Mouse (Mus musculus) layer of hippocampus, adult 8-10 months (tissue): ENCODE data around the gene Dchs1. TPM values are rescaled to one million over a fixed set of nuclear protein-coding genes. Genes with fewer than 3 reads are reported as not detected.
A peak's percentile ranks its signal among the peaks of the same experiment; 100 is the strongest.
"Not testable (repeated sequence)": the region's sequence is repeated elsewhere in the genome, so short reads cannot be mapped to it uniquely, and the experiment has no call there.

Experiments
- DNase-seq, 2 experiments: peaks; one replicate each; pipeline ENCODE4 v3.0.0; 2022; ENCODE audit warnings: low spot score in 2 of 2
- total RNA-seq, 4 experiments: library from RNA; stranded (reverse); gene quantifications; 2 replicates each; pipeline ENCODE4 v1.2.4; 2022

Dchs1 gene
- total RNA-seq, 4 experiments from 2014 or later, result 11.6 to 13.1 (median 12.1) TPM

GRCm38 (mm10) chr7:105743246-105743925 lies 44.1 kb downstream of the Dchs1 start:
- DNase-seq, result not testable (repeated sequence)

- DNase-seq, result not testable (repeated sequence)
These were observed 44.8 kb downstream of the Dchs1 start for GRCm38 (mm10) chr7:105742539-105743215.

- DNase-seq, result no peak
These were observed 45.5 kb downstream of the Dchs1 start for GRCm38 (mm10) chr7:105741978-105742377.

GRCm38 (mm10) chr7:105740851-105741250 lies 46.6 kb downstream of the Dchs1 start:
- DNase-seq, result no peak

GRCm38 (mm10) chr7:105740089-105740795 lies 47.2 kb downstream of the Dchs1 start:
- DNase-seq, result no peak

- no peak for DNase-seq
These were observed 48.5 kb downstream of the Dchs1 start for GRCm38 (mm10) chr7:105738948-105739347.

- DNase-seq, result no peak
These were observed 49.2 kb downstream of the Dchs1 start for GRCm38 (mm10) chr7:105738286-105738685.

- no peak for DNase-seq
These were observed 49.8 kb downstream of the Dchs1 start for GRCm38 (mm10) chr7:105737648-105738047.

- no peak for DNase-seq
These were observed 50.4 kb downstream of the Dchs1 start, which contains the start of gene Rrp8 for GRCm38 (mm10) chr7:105736911-105737521. Rrp8 (minus strand) TSS chr7:105737385.

- DNase-seq, result peak; percentile 90 to 92
These were observed 51.1 kb downstream of the Dchs1 start, which contains the start of gene Ilk for GRCm38 (mm10) chr7:105736264-105736901. Ilk (plus strand) TSS chr7:105736592.

- not testable (repeated sequence) for DNase-seq
These were observed 52.0 kb downstream of the Dchs1 start for GRCm38 (mm10) chr7:105735464-105735863.

- no peak for DNase-seq
These were observed 52.6 kb downstream of the Dchs1 start for GRCm38 (mm10) chr7:105734826-105735225.

- DNase-seq, result no peak
These were observed 53.6 kb downstream of the Dchs1 start for GRCm38 (mm10) chr7:105733836-105734235.

GRCm38 (mm10) chr7:105728701-105729428 lies 58.6 kb downstream of the Dchs1 start:
- DNase-seq, result peak in 1 of 2 experiments; percentile 52

- DNase-seq, result no peak
These were observed 60.5 kb downstream of the Dchs1 start for GRCm38 (mm10) chr7:105726980-105727325.

- peak in 1 of 2 experiments; percentile 51 for DNase-seq
These were observed 61.1 kb downstream of the Dchs1 start for GRCm38 (mm10) chr7:105726144-105726979.

- DNase-seq, result no peak
These were observed 65.5 kb downstream of the Dchs1 start for GRCm38 (mm10) chr7:105721916-105722315.

- DNase-seq, result no peak
These were observed 72.1 kb downstream of the Dchs1 start for GRCm38 (mm10) chr7:105715366-105715765.

GRCm38 (mm10) chr7:105708733-105709132 lies 78.7 kb downstream of the Dchs1 start:
- no peak for DNase-seq

- no peak for DNase-seq
These were observed 83.6 kb downstream of the Dchs1 start for GRCm38 (mm10) chr7:105703816-105704215.
